Mouse (Mus musculus): Measurements from ENCODE around the gene Mogat1. TPM values are rescaled to one million over a fixed set of nuclear protein-coding genes. Genes with fewer than 3 reads are reported as not detected.
"Not testable (repeated sequence)": the region's sequence is repeated elsewhere in the genome, so short reads cannot be mapped to it uniquely, and the experiment has no call there.

The Mogat1 gene
- polyA plus RNA-seq, 1 experiment from 2014 or later = 0.27 TPM

DNA sequence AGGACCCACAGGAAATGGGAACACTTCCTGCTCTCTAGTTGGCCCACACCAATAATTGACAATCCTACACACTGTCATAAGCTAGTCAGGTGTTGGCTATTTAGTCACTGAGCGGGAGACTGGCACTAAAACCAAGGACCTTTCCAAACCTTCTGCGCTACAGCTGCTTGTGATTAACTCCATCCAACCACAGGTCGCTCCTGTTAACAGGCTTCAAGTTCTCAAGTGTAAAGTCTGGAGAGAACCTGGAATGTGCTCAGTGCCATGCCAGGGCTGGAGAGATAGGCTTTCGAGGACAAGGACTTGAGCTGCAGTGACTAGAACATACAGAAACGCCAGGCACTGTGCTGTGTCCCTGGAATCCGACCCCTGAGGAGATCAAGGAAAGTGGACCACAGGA is 28.4 kb downstream of the Mogat1 start:
- no peaks in the 10 kb centered on the region for H3K36me3 ChIP-seq
- H3K4me2 ChIP-seq = no peak overlapping the region
- ATAC-seq (ENCODE audit: borderline replicate concordance, extremely low read depth, low FRiP score, low TSS enrichment) = no peak
- H3K4me3 ChIP-seq = no peak overlapping the region
- no peak overlapping the region for H3K9ac ChIP-seq
- H3K27me3 ChIP-seq = no peaks in the 10 kb centered on the region
- no peak overlapping the region for H3K27ac ChIP-seq
- no peaks in the 10 kb centered on the region for H3K9me3 ChIP-seq
- WGBS = 63% methylated on average over 6 of the region's 6 CpGs
- H3K4me1 ChIP-seq = peaks cover 4% of the 10 kb centered on the region; the same call in 1 of the 2 replicates

DNA sequence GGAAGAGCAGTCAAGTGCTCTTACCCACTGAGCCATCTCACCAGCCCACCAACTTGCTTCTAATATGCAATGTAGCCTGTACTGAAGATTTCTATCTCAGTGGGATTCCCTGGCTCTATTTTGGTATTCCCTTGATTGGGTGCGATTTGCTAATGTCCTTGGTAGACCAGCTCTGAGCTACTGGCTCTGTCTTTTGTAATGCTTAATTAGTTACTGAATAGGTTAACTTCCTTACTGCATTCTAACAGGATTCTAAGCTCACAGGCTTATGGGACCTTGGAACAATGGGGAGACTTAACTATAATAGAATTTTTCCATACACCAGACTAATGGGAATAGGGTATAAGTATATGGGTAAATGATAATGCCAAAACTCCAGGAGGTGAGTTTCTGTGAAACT is 32.8 kb downstream of the Mogat1 start:
- not testable (repeated sequence) for H3K4me2 ChIP-seq; H3K27ac ChIP-seq; H3K9ac ChIP-seq; H3K4me1 ChIP-seq; H3K27me3 ChIP-seq; H3K4me3 ChIP-seq; H3K9me3 ChIP-seq; H3K36me3 ChIP-seq; ATAC-seq (ENCODE audit: borderline replicate concordance, extremely low read depth, low FRiP score, low TSS enrichment)
- WGBS = 92% methylated on average over 1 of the region's 1 CpGs

DNA sequence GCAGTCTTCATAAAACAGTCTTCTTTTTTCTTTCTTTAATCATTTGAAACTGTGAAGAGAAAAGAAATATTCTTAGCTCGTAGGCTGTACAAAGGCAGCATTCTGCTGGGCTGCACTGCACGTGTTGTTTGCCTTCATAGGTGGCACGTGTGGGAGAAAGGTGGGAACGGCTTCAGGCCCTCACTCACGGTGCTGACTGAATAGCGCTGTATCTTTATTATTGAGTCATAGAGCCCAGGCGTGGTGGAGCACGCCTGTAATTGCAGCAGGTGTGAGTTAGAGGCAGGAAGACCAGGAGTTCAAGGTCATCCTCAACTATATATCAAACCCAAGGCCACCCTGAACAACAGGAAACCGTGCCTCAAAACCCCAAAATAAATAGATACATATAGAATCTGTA is 35.5 kb downstream of the Mogat1 start:
- Histone ChIP-seq H3K4me2 (no peak overlapping the region), H3K9ac (no peak overlapping the region), H3K9me3 (no peaks in the 10 kb centered on the region), H3K27ac (no peak overlapping the region), H3K4me1 (no peaks in the 10 kb centered on the region), H3K27me3 (no peaks in the 10 kb centered on the region), H3K36me3 (no peaks in the 10 kb centered on the region), H3K4me3 (no peak overlapping the region)
- WGBS = 72% methylated on average over 9 of the region's 9 CpGs
- no peak for ATAC-seq (ENCODE audit: borderline replicate concordance, extremely low read depth, low FRiP score, low TSS enrichment)

DNA sequence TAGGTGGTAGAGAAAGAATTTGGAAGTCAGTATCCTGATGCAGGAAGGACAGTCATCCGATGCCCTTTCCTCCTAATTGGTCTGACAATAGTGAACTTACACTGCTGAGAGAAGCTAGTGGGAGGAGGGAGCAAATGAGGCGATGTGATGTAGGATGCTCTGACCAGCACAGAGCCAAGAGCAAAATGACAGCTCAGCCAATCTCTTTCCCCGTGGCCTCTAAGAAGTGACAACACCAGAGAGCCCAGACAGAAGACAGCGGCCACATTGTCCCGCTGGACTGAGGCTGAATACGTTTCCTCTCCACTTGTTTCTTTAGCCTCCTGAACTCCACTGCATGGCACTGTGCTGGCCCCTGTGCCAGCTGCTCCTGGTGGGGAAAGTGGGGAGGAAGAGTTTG is 38.2 kb downstream of the Mogat1 start:
- Histone ChIP-seq H3K9ac (no peak overlapping the region), H3K9me3 (no peaks in the 10 kb centered on the region), H3K27me3 (no peaks in the 10 kb centered on the region), H3K4me1 (no peaks in the 10 kb centered on the region), H3K4me3 (no peak overlapping the region), H3K4me2 (no peak overlapping the region), H3K36me3 (no peaks in the 10 kb centered on the region), H3K27ac (no peak overlapping the region)
- 45% methylated on average over 6 of the region's 6 CpGs for WGBS
- ATAC-seq (ENCODE audit: borderline replicate concordance, extremely low read depth, low FRiP score, low TSS enrichment) = no peak

DNA sequence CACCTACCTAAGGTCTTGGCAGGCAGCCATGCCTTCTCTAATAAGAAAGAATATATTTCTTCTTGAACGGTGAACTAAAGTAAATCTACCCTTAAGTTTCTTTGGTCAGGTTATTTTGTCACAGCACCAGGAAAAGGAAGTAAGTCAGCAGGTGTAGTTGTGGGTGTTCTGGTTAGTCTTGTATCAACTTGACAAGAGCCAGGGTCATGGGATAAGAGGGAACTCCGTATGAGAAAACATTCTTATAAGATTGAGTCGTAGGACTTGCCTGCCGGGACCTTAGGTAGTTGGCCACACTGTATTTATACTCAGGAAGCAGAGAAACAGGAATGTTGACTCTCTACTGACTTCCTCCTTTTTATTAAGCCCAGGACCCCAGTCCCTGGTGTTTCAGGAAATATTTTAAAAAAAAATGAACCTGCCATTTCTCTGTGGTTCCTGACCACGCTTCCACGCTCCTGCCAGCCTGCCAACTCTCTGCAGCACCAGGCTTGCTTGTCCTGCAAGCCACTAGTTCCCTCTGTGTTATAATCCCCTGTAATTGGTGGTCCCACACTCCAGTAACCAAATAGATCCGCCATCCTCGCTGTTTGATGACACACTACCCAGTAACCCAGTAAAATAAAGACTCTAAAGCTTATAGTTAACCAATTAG is 43.3 kb downstream of the Mogat1 start:
- H3K4me1 ChIP-seq = no peaks in the 10 kb centered on the region
- H3K9me3 ChIP-seq = no peaks in the 10 kb centered on the region
- WGBS = 48% methylated on average over 8 of the region's 8 CpGs
- no peak overlapping the region for H3K4me2 ChIP-seq
- no peak overlapping the region for H3K27ac ChIP-seq
- no peak overlapping the region for H3K4me3 ChIP-seq
- no peak overlapping the region for H3K9ac ChIP-seq
- no peaks in the 10 kb centered on the region for H3K36me3 ChIP-seq
- no peaks in the 10 kb centered on the region for H3K27me3 ChIP-seq
- no peak for ATAC-seq (ENCODE audit: borderline replicate concordance, extremely low read depth, low FRiP score, low TSS enrichment)

DNA sequence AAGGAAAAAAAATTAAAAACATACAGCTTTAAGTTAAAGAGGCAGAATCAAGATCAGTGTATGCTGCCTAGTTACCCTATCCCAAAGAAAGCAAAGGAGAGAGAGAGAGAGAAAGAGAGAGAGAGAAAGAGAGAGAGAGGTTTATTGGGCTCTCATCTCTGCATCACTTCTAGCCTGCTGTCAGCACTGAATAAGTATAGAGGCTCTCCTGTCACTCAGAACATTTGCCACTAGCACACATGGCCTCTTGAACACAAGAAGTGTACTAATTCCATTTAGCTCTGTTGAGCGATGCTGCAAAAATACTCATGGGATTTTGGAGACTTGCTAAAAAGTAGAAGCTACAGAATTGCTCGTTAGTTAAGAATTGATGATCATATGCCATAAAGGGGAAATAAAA is 56.2 kb downstream of the Mogat1 start:
- no peak for ATAC-seq (ENCODE audit: borderline replicate concordance, extremely low read depth, low FRiP score, low TSS enrichment)
- 77% methylated on average over 2 of the region's 2 CpGs for WGBS
- Histone ChIP-seq H3K36me3 (no peaks in the 10 kb centered on the region), H3K4me3 (no peak overlapping the region), H3K4me2 (no peak overlapping the region), H3K27ac (no peak overlapping the region), H3K27me3 (no peaks in the 10 kb centered on the region), H3K9me3 (no peaks in the 10 kb centered on the region), H3K9ac (no peak overlapping the region), H3K4me1 (no peaks in the 10 kb centered on the region)

DNA sequence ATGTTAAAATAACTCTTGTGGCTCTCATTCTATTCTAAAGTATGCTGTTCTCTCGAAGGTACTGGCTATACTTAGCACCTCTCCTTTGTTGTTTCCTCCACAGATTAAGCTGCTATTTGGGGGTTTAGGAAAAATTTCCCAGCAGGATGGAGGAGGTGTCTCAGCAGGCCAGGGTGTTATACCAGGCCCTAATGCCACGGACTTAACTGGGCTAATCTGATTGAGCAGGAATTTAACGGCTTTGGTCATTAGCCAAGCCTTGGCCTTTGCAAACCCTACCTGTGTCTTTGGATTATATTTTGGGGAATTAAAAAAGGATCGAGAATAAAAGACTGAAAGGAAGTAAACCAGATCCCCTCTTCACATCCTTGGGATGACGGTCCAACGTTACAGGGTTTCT is 56.6 kb downstream of the Mogat1 start:
- ATAC-seq (ENCODE audit: borderline replicate concordance, extremely low read depth, low FRiP score, low TSS enrichment) = no peak
- no peak overlapping the region for H3K27ac ChIP-seq

DNA sequence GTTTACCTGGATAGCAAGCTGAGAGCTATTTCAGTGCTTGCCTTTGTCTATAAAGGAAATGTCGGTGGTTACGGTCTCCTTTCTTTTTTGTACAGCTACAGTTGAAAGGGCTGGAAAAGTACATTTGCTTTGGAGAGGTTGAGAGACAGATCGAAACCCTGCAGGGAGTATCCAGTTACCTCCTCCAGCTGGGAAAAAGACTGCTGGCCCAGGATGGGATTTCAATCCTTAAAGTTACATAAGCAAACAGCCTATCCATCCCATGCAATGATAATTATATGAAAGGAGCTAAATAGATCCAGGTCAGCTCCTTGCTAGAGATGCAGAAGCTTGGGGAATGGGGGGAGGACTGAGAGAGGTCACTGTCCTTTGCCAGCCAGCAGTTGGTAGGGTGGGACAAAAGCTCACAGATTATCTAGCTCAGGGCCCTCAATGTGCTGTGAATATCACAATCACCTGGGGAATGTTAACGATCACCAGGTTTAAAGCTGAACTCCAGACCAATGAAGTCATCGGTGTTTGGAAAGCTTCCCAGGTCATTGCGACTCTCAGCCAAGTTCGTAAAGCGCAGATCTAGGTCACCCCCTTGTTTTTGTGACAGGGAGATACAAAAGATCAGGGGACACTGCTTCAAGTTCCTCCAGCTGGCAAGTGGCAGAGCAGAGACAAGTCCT is 57.2 kb downstream of the Mogat1 start:
- Histone ChIP-seq H3K36me3 (no peaks in the 10 kb centered on the region), H3K9ac (no peak overlapping the region), H3K4me2 (no peak overlapping the region), H3K4me3 (no peak overlapping the region), H3K9me3 (no peaks in the 10 kb centered on the region), H3K27ac (no peak overlapping the region), H3K4me1 (no peaks in the 10 kb centered on the region), H3K27me3 (no peaks in the 10 kb centered on the region)
- WGBS = 34% methylated on average over 8 of the region's 8 CpGs
- ATAC-seq (ENCODE audit: borderline replicate concordance, extremely low read depth, low FRiP score, low TSS enrichment) = no peak

More for the DNA sequence above, 56.6 kb downstream of the Mogat1 start:
- Histone ChIP-seq H3K4me1 (no peaks in the 10 kb centered on the region), H3K27me3 (no peaks in the 10 kb centered on the region), H3K36me3 (no peaks in the 10 kb centered on the region), H3K4me3 (no peak overlapping the region), H3K9ac (no peak overlapping the region), H3K9me3 (no peaks in the 10 kb centered on the region), H3K4me2 (no peak overlapping the region)
- WGBS = 41% methylated on average over 6 of the region's 6 CpGs

DNA sequence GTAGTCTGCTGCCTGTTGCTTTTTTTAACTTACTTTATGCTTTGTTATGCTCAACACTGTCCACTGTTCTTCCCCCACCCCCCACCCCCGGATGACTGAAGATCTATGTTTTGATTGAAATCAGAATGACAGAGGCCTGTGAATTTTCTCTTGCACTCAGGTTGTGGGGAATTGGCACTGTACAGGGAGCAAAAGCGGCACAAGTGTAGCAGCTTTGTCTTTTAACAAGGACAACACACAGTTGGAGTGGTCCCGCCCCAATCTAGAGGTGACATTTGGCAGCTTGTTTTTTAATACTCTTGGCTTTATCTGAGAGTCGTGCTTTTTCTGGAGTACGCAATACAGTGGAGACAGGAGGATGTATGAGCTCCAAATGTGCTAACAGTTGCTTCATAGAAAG is 58.8 kb downstream of the Mogat1 start:
- Histone ChIP-seq H3K27ac (no peak overlapping the region), H3K4me2 (no peak overlapping the region), H3K9me3 (no peaks in the 10 kb centered on the region), H3K4me3 (no peak overlapping the region), H3K27me3 (no peaks in the 10 kb centered on the region), H3K9ac (no peak overlapping the region), H3K4me1 (no peaks in the 10 kb centered on the region), H3K36me3 (no peaks in the 10 kb centered on the region)
- no peak for ATAC-seq (ENCODE audit: borderline replicate concordance, extremely low read depth, low FRiP score, low TSS enrichment)
- 57% methylated on average over 5 of the region's 5 CpGs for WGBS

DNA sequence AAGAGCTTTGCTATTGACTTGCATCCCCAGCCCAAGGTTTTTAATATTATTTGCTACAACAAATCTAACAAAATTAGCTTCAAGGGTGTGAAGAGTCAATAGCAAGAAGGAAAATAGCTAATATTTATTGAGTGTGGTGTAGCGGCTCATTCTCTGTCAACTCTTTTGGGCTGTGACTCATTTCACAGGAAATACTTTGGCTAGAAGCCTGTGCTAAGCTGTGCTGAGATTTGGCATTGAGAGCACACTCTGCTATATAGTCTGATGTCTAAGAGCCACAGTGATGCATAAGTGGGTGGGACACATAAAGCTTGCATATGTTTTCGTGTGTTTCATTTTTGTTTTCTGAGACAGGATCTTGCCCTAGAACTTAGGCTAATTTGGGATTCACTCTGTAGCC is 74.3 kb downstream of the Mogat1 start:
- no peaks in the 10 kb centered on the region for H3K4me1 ChIP-seq
- no peaks in the 10 kb centered on the region for H3K9me3 ChIP-seq
- H3K4me2 ChIP-seq = no peak overlapping the region
- H3K27ac ChIP-seq = no peak overlapping the region
- no peaks in the 10 kb centered on the region for H3K27me3 ChIP-seq
- 43% methylated on average over 2 of the region's 2 CpGs for WGBS
- no peak for ATAC-seq (ENCODE audit: borderline replicate concordance, extremely low read depth, low FRiP score, low TSS enrichment)
- no peak overlapping the region for H3K9ac ChIP-seq
- H3K36me3 ChIP-seq = no peaks in the 10 kb centered on the region
- no peak overlapping the region for H3K4me3 ChIP-seq

DNA sequence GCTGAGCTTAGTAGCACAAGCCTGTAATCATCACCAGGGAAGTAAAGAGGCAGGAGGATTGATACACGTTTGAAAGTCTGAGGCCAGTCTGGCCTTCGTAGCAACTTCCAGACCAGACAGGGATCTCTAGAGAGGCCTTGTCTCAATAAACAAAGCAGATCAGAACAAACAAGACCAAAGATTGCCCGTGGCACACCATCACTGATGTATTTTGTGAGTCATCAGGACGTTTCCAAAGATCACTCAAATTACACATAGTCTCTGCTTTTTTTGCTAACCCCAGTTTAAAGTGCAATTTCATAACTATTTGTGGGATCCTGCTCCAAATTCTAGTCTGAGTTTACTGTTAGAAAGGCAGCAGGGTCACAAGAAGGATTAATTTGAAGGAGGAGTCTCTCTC is 76.2 kb downstream of the Mogat1 start:
- H3K9ac ChIP-seq = no peak overlapping the region
- ATAC-seq (ENCODE audit: borderline replicate concordance, extremely low read depth, low FRiP score, low TSS enrichment) = no peak

More for the DNA sequence above, 76.2 kb downstream of the Mogat1 start:
- Histone ChIP-seq H3K4me3 (no peak overlapping the region), H3K36me3 (no peaks in the 10 kb centered on the region), H3K4me1 (no peaks in the 10 kb centered on the region), H3K27me3 (no peaks in the 10 kb centered on the region), H3K4me2 (no peak overlapping the region), H3K27ac (no peak overlapping the region), H3K9me3 (no peaks in the 10 kb centered on the region)
- WGBS = 19% methylated on average over 4 of the region's 4 CpGs
